Mouse (Mus musculus) hindbrain, embryonic 11.5 days (tissue): ENCODE data around the gene Sec24c. TPM values are rescaled to one million over a fixed set of nuclear protein-coding genes. Genes with fewer than 3 reads are reported as not detected.

Experiments used
- ATAC-seq: fragments of 200-750 bp; cut with Nextera tagmentation; 2 replicates; pipeline ENCODE4 v1.8.0; 2017; ENCODE audit warnings: mild to moderate bottlenecking, moderate TSS enrichment, moderate library complexity; ENCODE audit not compliant: low FRiP score
- DNase-seq: peaks from one replicate; pipeline ENCODE4 v3.0.0-alpha.2; 2015; ENCODE audit warnings: low spot score
- H3K27ac ChIP-seq: fragments of 300-500 bp; sonication (generic); 2 replicates; pipeline ENCODE4 v1.5.1; 2014; ENCODE audit warnings: mild to moderate bottlenecking, low read depth, low read length
- H3K27me3 ChIP-seq: fragments of 300-500 bp; sonication (generic); 2 replicates; pipeline ENCODE4 v1.6.1; 2014; ENCODE audit warnings: mild to moderate bottlenecking, low read length, moderate library complexity, mixed read lengths; ENCODE audit not compliant: control insufficient read depth, insufficient read depth
- H3K36me3 ChIP-seq: fragments of 300-500 bp; sonication (generic); 2 replicates; pipeline ENCODE4 v1.6.1; 2014; ENCODE audit warnings: mild to moderate bottlenecking, low read length, moderate library complexity, mixed read lengths; ENCODE audit not compliant: control insufficient read depth, insufficient read depth
- H3K4me1 ChIP-seq: fragments of 300-500 bp; sonication (generic); replicated peaks from 2 replicates; pipeline ENCODE4 v1.6.1; 2014; ENCODE audit warnings: low read length, mixed read lengths; ENCODE audit not compliant: control insufficient read depth, insufficient read depth
- H3K4me2 ChIP-seq: fragments of 300-500 bp; sonication (generic); replicated peaks from 2 replicates; pipeline ENCODE4 v1.6.1; 2014; ENCODE audit warnings: mild to moderate bottlenecking, low read depth, low read length
- H3K4me3 ChIP-seq: fragments of 300-500 bp; sonication (generic); 2 replicates; pipeline ENCODE4 v1.5.1; 2014; ENCODE audit warnings: low read depth, low read length
- H3K9ac ChIP-seq: fragments of 300-500 bp; sonication (generic); 2 replicates; pipeline ENCODE4 v1.6.1; 2014; ENCODE audit warnings: low read depth, low read length
- H3K9me3 ChIP-seq: fragments of 300-500 bp; sonication (generic); 2 replicates; pipeline ENCODE4 v1.6.1; 2016; ENCODE audit warnings: low read length; ENCODE audit not compliant: control insufficient read depth
- WGBS: fragments of 180-500 bp; shearing (Covaris S2); extraction: QIAGEN DNeasy Blood & Tissue Kit; methylation state at CpG from one replicate; pipeline ENCODE4 v1.1.7; 2014; 5-methylcytosine and 5-hydroxymethylcytosine counted together
- polyA plus RNA-seq: library from polyadenylated mRNA; unstranded; fragments of >200 nt; fragmentation: Nextera tagmentation; extraction: Ambion mirVana; gene quantifications from 2 replicates; pipeline ENCODE4 v1.2.1, GENCODE M21; 2014

Sec24c gene
- polyA plus RNA-seq, 1 experiment from 2014 or later = 76.6 TPM

- WGBS = 3% methylated on average over 16 of the region's 16 CpGs
- H3K27me3 ChIP-seq = no peaks in the 10 kb centered on the region
- ATAC-seq = peak; percentile 71
- no peaks in the 10 kb centered on the region for H3K9me3 ChIP-seq
- peak overlapping the region; percentile 92 for H3K4me3 ChIP-seq
- H3K4me1 ChIP-seq = no peaks in the 10 kb centered on the region
- no peaks in the 10 kb centered on the region for H3K36me3 ChIP-seq
- DNase-seq = peak; percentile 52
- peak overlapping the region; percentile 74 for H3K4me2 ChIP-seq
- H3K27ac ChIP-seq = peak overlapping the region; percentile 60; the same call in 1 of the 2 replicates
- H3K9ac ChIP-seq = peak overlapping the region; percentile 88
Measured at GRCm38 (mm10) chr14:20639918-20640619, 34.0 kb upstream of the Sec24c start.

DNA sequence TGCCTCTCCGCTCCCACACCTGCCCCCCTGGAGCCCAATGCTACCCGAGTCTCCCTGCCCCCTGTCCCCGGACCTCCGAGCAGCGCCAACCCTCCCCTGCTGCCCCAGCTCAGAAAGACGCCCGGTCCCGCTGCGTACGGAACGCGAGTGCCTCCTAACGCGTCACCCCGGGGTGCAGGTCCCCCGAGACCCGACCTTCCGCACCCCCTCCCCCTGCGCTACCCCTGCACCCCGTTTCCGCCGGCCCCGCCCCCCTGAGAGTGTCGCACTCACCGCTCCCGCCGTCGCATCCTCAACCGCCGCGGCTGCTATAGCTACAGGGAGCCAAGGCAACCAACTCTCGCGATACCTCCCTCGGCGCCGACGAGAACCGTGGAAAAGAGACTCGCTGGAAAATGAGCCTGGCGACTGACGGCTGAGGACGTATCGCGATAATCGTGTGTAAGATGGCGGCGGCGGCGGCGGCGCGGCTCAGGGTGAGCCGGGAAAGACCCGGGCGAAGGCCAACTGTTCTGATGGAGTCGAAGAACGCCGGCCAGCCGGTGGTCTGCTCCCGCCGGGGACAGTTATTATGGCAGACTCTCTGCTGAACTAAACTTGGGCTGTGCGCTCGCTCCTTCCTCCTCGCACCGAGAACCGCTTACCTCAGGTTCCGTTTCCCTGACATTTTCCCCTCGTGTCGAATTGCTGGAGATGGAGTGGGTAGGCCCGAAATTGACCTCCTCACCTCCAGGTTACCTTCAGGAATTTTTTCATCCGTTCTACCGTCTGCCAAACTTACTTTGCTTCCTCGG lies 33.3 kb upstream of the Sec24c start, which contains the start of gene Usp54:
Gene Usp54 (minus strand): TSS at position 420 of the 794 bp plus-strand sequence.
- under 1% methylated on average over 72 of the region's 73 CpGs for WGBS
- peak; percentile 99 for DNase-seq
- H3K36me3 ChIP-seq = no peaks in the 10 kb centered on the region

DNA sequence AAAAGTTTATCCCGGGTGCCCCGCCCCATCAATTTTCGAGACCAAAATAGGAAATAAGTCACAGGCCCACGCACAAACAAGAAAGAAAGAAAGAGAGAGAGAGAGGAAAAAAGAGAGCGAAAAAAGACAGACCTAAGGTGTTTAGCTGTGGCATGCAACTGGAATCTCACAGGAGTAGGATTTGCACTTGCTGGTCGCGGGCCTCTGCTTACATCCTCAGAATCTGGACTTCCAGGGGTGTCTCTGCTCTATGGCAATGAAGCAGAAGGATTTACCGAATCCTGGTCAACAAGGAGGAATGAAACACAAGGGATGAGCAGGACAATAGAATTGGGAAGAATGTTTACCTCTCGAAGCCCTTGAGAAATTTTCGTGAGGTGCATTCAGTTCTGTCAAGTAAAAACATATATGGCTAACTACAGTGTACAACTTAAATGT lies 32.7 kb upstream of the Sec24c start:
- ATAC-seq = no peak
- peak; percentile 49 for DNase-seq
- H3K9me3 ChIP-seq = no peaks in the 10 kb centered on the region
- peak overlapping the region; percentile 88 for H3K9ac ChIP-seq
- no peaks in the 10 kb centered on the region for H3K4me1 ChIP-seq
- H3K4me3 ChIP-seq = peak overlapping the region; percentile 92
- WGBS = 17% methylated on average over 10 of the region's 10 CpGs
- H3K27me3 ChIP-seq = no peaks in the 10 kb centered on the region
- H3K36me3 ChIP-seq = no peaks in the 10 kb centered on the region
- H3K4me2 ChIP-seq = peak overlapping the region; percentile 48
- peak overlapping the region; percentile 85; the same call in 1 of the 2 replicates for H3K27ac ChIP-seq

More for the DNA sequence above, 33.3 kb upstream of the Sec24c start, which contains the start of gene Usp54:
- H3K4me2 ChIP-seq = peak within 1 kb of the TSS; percentile 74
- peak; percentile 95 for ATAC-seq
- H3K9me3 ChIP-seq = no peaks in the 10 kb centered on the region
- H3K9ac ChIP-seq = peak within 1 kb of the TSS; percentile 88
- H3K27me3 ChIP-seq = no peaks in the 10 kb centered on the region
- no peaks in the 10 kb centered on the region for H3K4me1 ChIP-seq
- H3K27ac ChIP-seq = peak within 1 kb of the TSS; percentile 85
- H3K4me3 ChIP-seq = peak within 1 kb of the TSS; percentile 92

GRCm38 (mm10) chr14:20645547-20645946 lies 28.6 kb upstream of the Sec24c start:
- DNase-seq = peak; percentile 5
- Histone ChIP-seq H3K27ac (no peak overlapping the region), H3K36me3 (no peaks in the 10 kb centered on the region), H3K4me2 (no peak overlapping the region), H3K9me3 (no peaks in the 10 kb centered on the region), H3K27me3 (no peaks in the 10 kb centered on the region), H3K4me1 (no peaks in the 10 kb centered on the region), H3K9ac (no peak overlapping the region), H3K4me3 (no peak overlapping the region)
- 26% methylated on average over 3 of the region's 3 CpGs for WGBS
- no peak for ATAC-seq

GRCm38 (mm10) chr14:20646381-20646780 lies 27.7 kb upstream of the Sec24c start:
- H3K4me1 ChIP-seq = no peaks in the 10 kb centered on the region
- ATAC-seq = no peak
- no peak overlapping the region for H3K27ac ChIP-seq
- H3K4me3 ChIP-seq = no peak overlapping the region
- H3K4me2 ChIP-seq = no peak overlapping the region
- no peaks in the 10 kb centered on the region for H3K27me3 ChIP-seq
- H3K9ac ChIP-seq = no peak overlapping the region
- DNase-seq = no peak
- H3K36me3 ChIP-seq = no peaks in the 10 kb centered on the region
- no peaks in the 10 kb centered on the region for H3K9me3 ChIP-seq

- 70% methylated on average over 2 of the region's 2 CpGs for WGBS
- Histone ChIP-seq H3K27ac (no peak overlapping the region), H3K4me1 (no peaks in the 10 kb centered on the region), H3K4me3 (no peak overlapping the region), H3K27me3 (no peaks in the 10 kb centered on the region), H3K9ac (no peak overlapping the region), H3K36me3 (no peaks in the 10 kb centered on the region), H3K9me3 (no peaks in the 10 kb centered on the region), H3K4me2 (no peak overlapping the region)
- ATAC-seq = no peak
- no peak for DNase-seq
Measured at GRCm38 (mm10) chr14:20651000-20651399, 23.1 kb upstream of the Sec24c start.

DNA sequence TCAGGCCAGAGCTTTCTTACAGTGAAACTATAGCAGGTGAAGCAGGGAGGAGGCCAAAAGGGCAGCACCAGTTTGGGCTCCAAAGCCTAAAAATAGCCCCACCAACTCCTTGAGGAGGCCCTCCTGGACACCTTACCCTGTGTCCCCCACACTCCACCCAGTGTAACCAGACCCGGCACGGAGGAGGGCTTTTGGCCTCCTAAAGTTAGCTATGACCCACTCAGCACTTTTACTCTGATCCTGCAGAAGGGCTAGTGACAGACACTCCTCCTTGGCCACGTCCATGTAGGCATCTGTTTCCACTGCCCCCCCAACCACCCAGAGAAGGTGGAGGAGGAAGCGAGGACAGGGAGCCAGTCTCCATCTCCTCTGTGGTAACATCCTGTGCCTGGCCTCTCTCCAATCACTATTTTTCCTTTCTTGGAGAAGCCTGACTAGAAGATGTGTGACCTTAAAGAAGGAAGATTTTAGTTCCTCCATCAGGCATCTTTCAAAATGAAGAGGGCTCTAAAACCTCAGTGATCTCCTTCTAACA lies 22.3 kb upstream of the Sec24c start:
- DNase-seq = no peak
- no peak for ATAC-seq
- H3K4me3 ChIP-seq = no peak overlapping the region
- H3K4me1 ChIP-seq = no peaks in the 10 kb centered on the region
- H3K27ac ChIP-seq = no peak overlapping the region
- no peaks in the 10 kb centered on the region for H3K36me3 ChIP-seq
- WGBS = 60% methylated on average over 4 of the region's 4 CpGs
- H3K4me2 ChIP-seq = no peak overlapping the region
- no peaks in the 10 kb centered on the region for H3K27me3 ChIP-seq
- H3K9me3 ChIP-seq = no peaks in the 10 kb centered on the region
- no peak overlapping the region for H3K9ac ChIP-seq

- ATAC-seq = no peak
- DNase-seq = no peak
- H3K4me1 ChIP-seq = no peaks in the 10 kb centered on the region
- no peak overlapping the region for H3K4me3 ChIP-seq
- 78% methylated on average over 9 of the region's 9 CpGs for WGBS
- H3K27ac ChIP-seq = no peak overlapping the region; the same call in 1 of the 2 replicates
- no peaks in the 10 kb centered on the region for H3K27me3 ChIP-seq
- no peak overlapping the region for H3K9ac ChIP-seq
- H3K36me3 ChIP-seq = no peaks in the 10 kb centered on the region
- H3K9me3 ChIP-seq = no peaks in the 10 kb centered on the region
- no peak overlapping the region for H3K4me2 ChIP-seq
Measured at GRCm38 (mm10) chr14:20654690-20655421, 19.3 kb upstream of the Sec24c start.
